Mouse (Mus musculus): ENCODE measurements around the gene Setd1a. TPM values are rescaled to one million over a fixed set of nuclear protein-coding genes. Genes with fewer than 3 reads are reported as not detected.

The Setd1a gene
- polyA plus RNA-seq, 2 experiments: 27.3 to 29.7 TPM

DNA sequence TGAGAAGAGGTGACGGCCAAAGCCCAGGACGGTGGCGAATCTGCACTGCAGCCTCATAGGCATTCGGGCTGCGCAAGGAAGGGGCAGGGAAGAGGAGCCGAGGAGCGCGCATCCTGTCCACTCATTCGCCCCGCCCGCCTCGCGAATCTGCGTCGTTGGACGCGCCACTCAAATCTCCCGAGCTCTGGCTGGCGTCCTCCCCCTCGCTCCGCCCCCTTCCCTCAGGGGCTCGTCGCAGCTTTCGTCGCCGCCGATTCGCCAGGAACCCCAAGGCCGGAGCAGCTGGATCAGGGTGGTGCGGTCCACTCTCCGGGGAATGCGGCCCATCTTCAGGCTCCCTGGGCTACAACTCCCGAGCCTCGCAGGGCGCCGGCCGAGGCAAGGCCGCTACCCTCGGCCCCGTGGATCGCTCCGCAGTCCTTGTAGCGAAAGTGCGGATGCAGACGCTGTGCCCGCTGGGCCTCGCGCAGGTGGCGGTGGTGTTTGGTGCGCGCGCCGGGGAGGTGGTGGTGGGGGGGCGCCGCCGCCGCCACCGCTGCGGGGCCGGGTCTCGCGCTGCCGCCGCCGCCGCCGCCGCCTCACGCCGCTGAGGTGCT lies 506 bp downstream of the Setd1a start:
- peak overlapping the region; percentile 92 for H3K9ac ChIP-seq (ENCODE audit: low read depth, low read length, severe bottlenecking)
- peak overlapping the region; percentile 74 for H3K4me2 ChIP-seq (replicated peaks; ENCODE audit: low read depth, low read length, severe bottlenecking)
- H3K27ac ChIP-seq (replicated peaks; ENCODE audit: low read depth, low read length): peak overlapping the region; percentile 96
- H3K4me3 ChIP-seq (replicated peaks; ENCODE audit: low read length): peak overlapping the region; percentile 94
- peaks cover 12% of the 10 kb centered on the region; the same call in 1 of the 2 replicates for H3K4me1 ChIP-seq (ENCODE audit: control insufficient read depth, insufficient read depth, low read length)
- H3K9me3 ChIP-seq (ENCODE audit: control insufficient read depth, low read length): no peaks in the 10 kb centered on the region
- peak; percentile 73; the same call in 1 of the 2 replicates for TF ChIP-seq POLR2A (IDR thresholded peaks at IDR 0.05; ENCODE audit: borderline replicate concordance, extremely low read depth, insufficient read depth, insufficient read length)
- H3K27me3 ChIP-seq (ENCODE audit: control insufficient read depth, insufficient read depth, low read length): no peaks in the 10 kb centered on the region
- peak; percentile 96 for DNase-seq (ENCODE audit: low spot score)
- WGBS: under 1% methylated on average over 50 of the region's 70 CpGs
- ATAC-seq (ENCODE audit: low FRiP score, low read depth): peak; percentile 90
- H3K36me3 ChIP-seq (ENCODE audit: control insufficient read depth, insufficient read depth, low read length): peaks cover 32% of the 10 kb centered on the region

DNA sequence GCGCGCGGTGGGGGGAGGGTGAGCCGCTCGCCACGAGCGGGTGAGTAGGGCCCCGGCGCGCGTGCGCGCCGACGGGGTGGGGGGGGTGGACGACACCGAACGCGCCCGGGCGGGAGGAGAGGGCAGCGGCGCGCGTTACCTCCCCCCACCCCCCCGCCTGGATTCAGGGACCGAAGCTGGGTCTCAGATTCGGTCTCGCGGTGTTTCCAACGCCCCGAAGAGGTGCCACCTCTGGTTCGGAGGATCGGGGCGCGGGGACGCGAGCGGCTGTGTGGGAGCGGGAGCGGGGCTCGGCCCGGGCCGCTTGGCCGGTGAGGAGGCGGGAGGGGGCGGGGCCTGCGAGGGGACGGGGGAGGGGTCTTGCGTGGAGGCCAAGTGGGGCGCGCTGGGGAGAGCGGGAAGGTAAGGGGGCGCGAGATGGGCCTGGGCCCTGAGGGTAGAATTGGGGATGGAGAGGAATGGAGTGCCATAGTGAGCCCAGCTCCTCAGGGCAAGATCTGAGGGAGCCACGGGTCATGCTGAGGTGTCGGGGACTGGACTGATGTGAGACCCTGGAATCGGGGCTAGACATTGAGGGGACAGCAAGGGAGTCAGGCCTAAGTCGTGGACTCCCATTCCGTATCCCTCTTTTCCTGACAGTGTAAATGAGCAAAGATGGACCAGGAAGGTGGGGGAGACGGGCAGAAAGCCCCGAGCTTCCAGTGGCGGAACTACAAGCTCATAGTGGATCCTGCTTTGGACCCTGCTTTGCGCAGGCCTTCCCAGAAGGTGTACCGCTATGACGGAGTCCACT lies 1.2 kb downstream of the Setd1a start:
- DNase-seq (ENCODE audit: low spot score) (peak; percentile 46), ATAC-seq (ENCODE audit: low FRiP score, low read depth) (peak; percentile 51)
- Histone ChIP-seq H3K9ac (ENCODE audit: low read depth, low read length, severe bottlenecking) (peak overlapping the region; percentile 92), H3K27ac (replicated peaks; ENCODE audit: low read depth, low read length) (peak overlapping the region; percentile 96), H3K4me1 (ENCODE audit: control insufficient read depth, insufficient read depth, low read length) (peaks cover 12% of the 10 kb centered on the region; the same call in 1 of the 2 replicates), H3K4me2 (replicated peaks; ENCODE audit: low read depth, low read length, severe bottlenecking) (peak overlapping the region; percentile 74), H3K4me3 (replicated peaks; ENCODE audit: low read length) (peak overlapping the region; percentile 94), H3K27me3 (ENCODE audit: control insufficient read depth, insufficient read depth, low read length) (no peaks in the 10 kb centered on the region), H3K36me3 (ENCODE audit: control insufficient read depth, insufficient read depth, low read length) (peaks cover 39% of the 10 kb centered on the region), H3K9me3 (ENCODE audit: control insufficient read depth, low read length) (no peaks in the 10 kb centered on the region)
- 0 out of 2 replicates have a peak, but pooled peaks have one; percentile 9 for TF ChIP-seq POLR2A (IDR thresholded peaks at IDR 0.05; ENCODE audit: borderline replicate concordance, extremely low read depth, insufficient read depth, insufficient read length)
- WGBS: 9% methylated on average over 42 of the region's 66 CpGs

DNA sequence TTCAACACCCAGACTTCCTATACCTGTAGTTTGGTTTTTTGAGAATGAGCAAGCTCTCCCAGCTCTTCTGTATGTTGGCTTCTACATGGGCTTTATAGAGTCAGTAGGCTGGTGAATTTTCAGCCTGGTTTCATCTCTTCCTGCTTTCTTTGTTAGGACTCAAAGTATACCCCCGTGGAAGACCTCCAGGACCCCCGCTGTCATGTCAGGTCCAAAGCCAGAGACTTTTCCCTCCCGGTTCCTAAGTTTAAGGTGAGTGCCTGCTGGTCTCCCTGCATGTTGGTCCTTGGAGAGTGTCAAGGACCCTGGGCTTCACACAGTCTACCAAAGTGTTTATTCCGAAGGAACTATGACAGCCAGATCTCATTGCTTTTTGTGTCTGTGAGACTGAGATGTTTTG lies 1.9 kb downstream of the Setd1a start:
- TF ChIP-seq POLR2A (IDR thresholded peaks at IDR 0.05; ENCODE audit: borderline replicate concordance, extremely low read depth, insufficient read depth, insufficient read length): no peak
- Histone ChIP-seq H3K36me3 (ENCODE audit: control insufficient read depth, insufficient read depth, low read length) (peaks cover 42% of the 10 kb centered on the region), H3K27me3 (ENCODE audit: control insufficient read depth, insufficient read depth, low read length) (no peaks in the 10 kb centered on the region), H3K9me3 (ENCODE audit: control insufficient read depth, low read length) (no peaks in the 10 kb centered on the region), H3K4me2 (replicated peaks; ENCODE audit: low read depth, low read length, severe bottlenecking) (peak overlapping the region; percentile 74), H3K4me3 (replicated peaks; ENCODE audit: low read length) (peak overlapping the region; percentile 94), H3K27ac (replicated peaks; ENCODE audit: low read depth, low read length) (no peak overlapping the region), H3K4me1 (ENCODE audit: control insufficient read depth, insufficient read depth, low read length) (peaks cover 12% of the 10 kb centered on the region; the same call in 1 of the 2 replicates), H3K9ac (ENCODE audit: low read depth, low read length, severe bottlenecking) (peak overlapping the region; percentile 92; the same call in 1 of the 2 replicates)
- ATAC-seq (ENCODE audit: low FRiP score, low read depth) (no peak), DNase-seq (ENCODE audit: low spot score) (no peak)
- WGBS: 73% methylated on average over 4 of the region's 4 CpGs

DNA sequence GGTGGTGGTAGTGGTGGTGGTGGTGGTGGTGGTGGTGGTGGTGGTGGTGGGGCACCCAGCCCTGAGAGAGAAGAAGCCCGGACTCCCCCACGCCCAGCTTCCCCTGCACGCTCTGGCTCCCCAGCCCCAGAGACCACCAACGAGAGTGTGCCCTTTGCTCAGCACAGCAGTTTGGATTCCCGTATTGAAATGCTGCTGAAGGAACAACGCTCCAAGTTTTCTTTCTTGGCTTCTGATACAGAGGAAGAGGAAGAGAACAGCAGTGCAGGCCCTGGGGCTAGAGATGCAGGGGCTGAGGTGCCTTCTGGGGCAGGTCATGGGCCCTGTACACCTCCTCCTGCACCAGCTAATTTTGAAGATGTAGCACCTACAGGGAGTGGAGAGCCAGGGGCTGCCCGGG lies 8.8 kb downstream of the Setd1a start, which contains the start of gene Gm49388:
Gm49388 (plus strand) TSS at position 301 of the 400 bp plus-strand sequence.
- WGBS: 92% methylated on average over 4 of the region's 7 CpGs
- no peak for DNase-seq (ENCODE audit: low spot score)
- H3K27ac ChIP-seq (replicated peaks; ENCODE audit: low read depth, low read length): no peak within 1 kb of the TSS
- H3K36me3 ChIP-seq (ENCODE audit: control insufficient read depth, insufficient read depth, low read length): peaks cover 96% of the 10 kb centered on the region
- H3K27me3 ChIP-seq (ENCODE audit: control insufficient read depth, insufficient read depth, low read length): no peaks in the 10 kb centered on the region
- H3K4me1 ChIP-seq (ENCODE audit: control insufficient read depth, insufficient read depth, low read length): no peaks in the 10 kb centered on the region
- H3K4me3 ChIP-seq (replicated peaks; ENCODE audit: low read length): no peak within 1 kb of the TSS
- H3K9ac ChIP-seq (ENCODE audit: low read depth, low read length, severe bottlenecking): no peak within 1 kb of the TSS
- H3K9me3 ChIP-seq (ENCODE audit: control insufficient read depth, low read length): no peaks in the 10 kb centered on the region
- no peak within 1 kb of the TSS for H3K4me2 ChIP-seq (replicated peaks; ENCODE audit: low read depth, low read length, severe bottlenecking)
- no peak for TF ChIP-seq POLR2A (IDR thresholded peaks at IDR 0.05; ENCODE audit: borderline replicate concordance, extremely low read depth, insufficient read depth, insufficient read length)
- no peak for ATAC-seq (ENCODE audit: low FRiP score, low read depth)

DNA sequence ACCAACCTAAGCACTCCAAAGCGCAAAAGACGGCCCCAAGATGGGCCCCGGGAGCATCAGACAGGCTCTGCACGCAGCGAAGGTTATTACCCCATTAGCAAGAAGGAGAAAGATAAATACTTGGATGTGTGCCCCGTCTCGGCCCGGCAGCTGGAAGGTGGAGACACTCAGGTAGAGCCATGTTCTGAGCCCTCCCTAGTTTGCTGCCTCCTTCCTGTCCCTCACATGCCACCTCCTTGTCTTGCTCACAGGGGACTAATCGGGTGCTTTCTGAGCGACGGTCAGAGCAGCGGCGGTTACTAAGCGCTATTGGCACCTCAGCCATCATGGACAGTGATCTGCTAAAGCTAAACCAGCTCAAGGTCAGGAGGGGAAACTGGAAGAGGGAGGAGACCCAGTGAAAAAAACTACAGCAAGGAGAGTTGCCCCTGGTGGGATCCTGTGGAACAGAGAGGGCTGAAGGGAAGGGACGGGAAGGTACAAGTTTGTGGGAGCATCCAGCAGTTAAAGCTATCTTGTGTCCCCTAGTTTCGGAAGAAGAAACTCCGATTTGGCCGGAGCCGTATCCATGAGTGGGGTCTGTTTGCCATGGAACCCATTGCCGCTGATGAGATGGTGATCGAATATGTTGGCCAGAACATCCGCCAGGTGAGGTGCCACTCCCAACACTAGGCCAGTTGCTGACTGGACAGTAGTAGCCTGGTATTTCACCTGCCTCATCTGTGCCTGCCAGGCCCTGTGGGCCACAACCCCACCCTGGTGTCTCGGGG lies 20.8 kb downstream of the Setd1a start:
- no peak for DNase-seq (ENCODE audit: low spot score)
- no peak overlapping the region for H3K4me3 ChIP-seq (replicated peaks; ENCODE audit: low read length)
- H3K9me3 ChIP-seq (ENCODE audit: control insufficient read depth, low read length): no peaks in the 10 kb centered on the region
- no peak overlapping the region for H3K27ac ChIP-seq (replicated peaks; ENCODE audit: low read depth, low read length)
- 92% methylated on average over 23 of the region's 23 CpGs for WGBS
- H3K4me2 ChIP-seq (replicated peaks; ENCODE audit: low read depth, low read length, severe bottlenecking): no peak overlapping the region
- no peaks in the 10 kb centered on the region for H3K27me3 ChIP-seq (ENCODE audit: control insufficient read depth, insufficient read depth, low read length)
- TF ChIP-seq POLR2A (IDR thresholded peaks at IDR 0.05; ENCODE audit: borderline replicate concordance, extremely low read depth, insufficient read depth, insufficient read length): no peak
- no peak for ATAC-seq (ENCODE audit: low FRiP score, low read depth)
- H3K4me1 ChIP-seq (ENCODE audit: control insufficient read depth, insufficient read depth, low read length): no peaks in the 10 kb centered on the region
- H3K9ac ChIP-seq (ENCODE audit: low read depth, low read length, severe bottlenecking): no peak overlapping the region
- H3K36me3 ChIP-seq (ENCODE audit: control insufficient read depth, insufficient read depth, low read length): peaks cover 81% of the 10 kb centered on the region

All from limb, embryonic 14.5 days (tissue).